Comparison of ENCODE assay signal across 28 mouse cellular contexts in genomic region chr6:35352867-35353266, GRCm38 (mm10). TPM values are rescaled to one million over a fixed set of nuclear protein-coding genes. Genes with fewer than 3 reads are reported as not detected.
DNase-seq lines count a peak whose midpoint lies in the region; ATAC-seq and TF ChIP-seq lines count a peak whose summit lies in the region.
"Had no signal": no experiment of that assay in that cellular context is flagged by ENCODE, and none has a peak within 500 bp of the region (broad histone marks: within the 10 kb centered on the region; RNA-seq: fewer than 3 reads in every experiment).

No protein-coding gene starts in this region.

- ATAC-seq in limb, embryonic 11.5 days (ENCODE audit: insufficient number of reproducible peaks, low FRiP score, low TSS enrichment, low read depth) = no peak
- no peak for ATAC-seq in forebrain, embryonic 11.5 days (replicated peaks; ENCODE audit: low FRiP score)
- ATAC-seq in liver, postnatal 0 days = no peak
- ATAC-seq: forebrain, embryonic 15.5 days; intestine, postnatal 0 days had no signal

- TF ChIP-seq CTCF in liver, postnatal 0 days (IDR thresholded peaks at IDR 0.05; ENCODE audit: low read depth) = no peak

- no peak for TF ChIP-seq EP300 in liver, postnatal 0 days (IDR thresholded peaks at IDR 0.05; ENCODE audit: low read depth)

- H3K4me2 ChIP-seq in limb, embryonic 11.5 days (ENCODE audit: low read depth, severe bottlenecking) = no peak overlapping the region
- no peak overlapping the region for H3K4me2 ChIP-seq in forebrain, embryonic 11.5 days (ENCODE audit: low read depth, low read length, severe bottlenecking)
- no peak overlapping the region for H3K4me2 ChIP-seq in liver, postnatal 0 days (ENCODE audit: low read depth, low read length)
- H3K4me2 ChIP-seq: embryonic facial prominence, embryonic 15.5 days; forebrain, embryonic 15.5 days; hindbrain, embryonic 13.5 days; lung, embryonic 15.5 days; neural tube, embryonic 15.5 days had no signal

- no peaks in the 10 kb centered on the region for H3K27me3 ChIP-seq in limb, embryonic 11.5 days (ENCODE audit: control insufficient read depth, insufficient read depth, low read length)
- H3K27me3 ChIP-seq in forebrain, embryonic 11.5 days (ENCODE audit: control insufficient read depth, insufficient read depth, low read length) = no peaks in the 10 kb centered on the region; the same call in 1 of the 2 replicates
- no peaks in the 10 kb centered on the region for H3K27me3 ChIP-seq in liver, postnatal 0 days (ENCODE audit: insufficient read depth, low read length)
- H3K27me3 ChIP-seq: embryonic facial prominence, embryonic 15.5 days; forebrain, embryonic 15.5 days; hindbrain, embryonic 13.5 days; limb, embryonic 15.5 days; liver, embryonic 15.5 days; neural tube, embryonic 15.5 days had no signal

- peaks cover 18% of the 10 kb centered on the region for H3K4me1 ChIP-seq in limb, embryonic 11.5 days (ENCODE audit: control insufficient read depth, insufficient read depth, low read length)
- H3K4me1 ChIP-seq in forebrain, embryonic 11.5 days (replicated peaks; ENCODE audit: control insufficient read depth, insufficient read depth, low read length) = peaks cover 4% of the 10 kb centered on the region; the same call in 1 of the 2 replicates
- H3K4me1 ChIP-seq in liver, postnatal 0 days (ENCODE audit: insufficient read depth) = peaks cover 4% of the 10 kb centered on the region; the same call in 1 of the 2 replicates

- H3K9ac ChIP-seq in limb, embryonic 11.5 days (ENCODE audit: low read length) = no peak overlapping the region
- no peak overlapping the region for H3K9ac ChIP-seq in forebrain, embryonic 11.5 days (ENCODE audit: low read length)
- no peak overlapping the region for H3K9ac ChIP-seq in liver, postnatal 0 days (replicated peaks)
- H3K9ac ChIP-seq: embryonic facial prominence, embryonic 15.5 days; forebrain, embryonic 15.5 days; hindbrain, embryonic 13.5 days; limb, embryonic 15.5 days; liver, embryonic 15.5 days; lung, embryonic 15.5 days; neural tube, embryonic 15.5 days had no signal

- no peak overlapping the region for H3K4me3 ChIP-seq in limb, embryonic 11.5 days (ENCODE audit: low read depth, low read length)
- H3K4me3 ChIP-seq in forebrain, embryonic 11.5 days (ENCODE audit: low read depth, low read length) = no peak overlapping the region
- no peak overlapping the region for H3K4me3 ChIP-seq in liver, postnatal 0 days (ENCODE audit: low read depth, low read length)
- H3K4me3 ChIP-seq: embryonic facial prominence, embryonic 10.5 days; embryonic facial prominence, embryonic 15.5 days; forebrain, embryonic 15.5 days; hindbrain, embryonic 13.5 days; limb, embryonic 15.5 days; liver, embryonic 15.5 days; lung, embryonic 15.5 days; neural tube, embryonic 15.5 days had no signal

- H3K9me3 ChIP-seq in limb, embryonic 11.5 days (ENCODE audit: control insufficient read depth, low read length) = no peaks in the 10 kb centered on the region
- H3K9me3 ChIP-seq in forebrain, embryonic 11.5 days (ENCODE audit: control insufficient read depth, low read length) = no peaks in the 10 kb centered on the region
- H3K9me3 ChIP-seq in liver, postnatal 0 days (ENCODE audit: low read length) = no peaks in the 10 kb centered on the region
- H3K9me3 ChIP-seq: embryonic facial prominence, embryonic 10.5 days; embryonic facial prominence, embryonic 15.5 days; forebrain, embryonic 15.5 days; hindbrain, embryonic 13.5 days; limb, embryonic 15.5 days; liver, embryonic 15.5 days; lung, embryonic 15.5 days; neural tube, embryonic 15.5 days had no signal

- H3K36me3 ChIP-seq in limb, embryonic 11.5 days (ENCODE audit: control insufficient read depth, insufficient read depth, low read length) = no peaks in the 10 kb centered on the region
- no peaks in the 10 kb centered on the region for H3K36me3 ChIP-seq in forebrain, embryonic 11.5 days (ENCODE audit: control insufficient read depth, insufficient read depth, low read length)
- H3K36me3 ChIP-seq in liver, postnatal 0 days (replicated peaks; ENCODE audit: insufficient read depth, low read length) = no peaks in the 10 kb centered on the region
- H3K36me3 ChIP-seq: embryonic facial prominence, embryonic 10.5 days; embryonic facial prominence, embryonic 15.5 days; forebrain, embryonic 15.5 days; hindbrain, embryonic 13.5 days; limb, embryonic 15.5 days; liver, embryonic 15.5 days; lung, embryonic 15.5 days; neural tube, embryonic 15.5 days had no signal

- 86% methylated on average over 8 of the region's 8 CpGs for WGBS in limb, embryonic 11.5 days
- WGBS in forebrain, embryonic 11.5 days = 88% methylated on average over 8 of the region's 8 CpGs
- WGBS in liver, postnatal 0 days (ENCODE audit: insufficient replicate concordance) = 43% methylated on average over 8 of the region's 8 CpGs

- 0 out of 2 replicates have a peak overlapping the region, but pooled peaks have one; percentile 90 for H3K27ac ChIP-seq in limb, embryonic 11.5 days (replicated peaks; ENCODE audit: low read depth, low read length)
- no peak overlapping the region for H3K27ac ChIP-seq in forebrain, embryonic 11.5 days (ENCODE audit: low read depth, low read length)
- H3K27ac ChIP-seq in liver, postnatal 0 days (ENCODE audit: low read depth) = no peak overlapping the region
- H3K27ac ChIP-seq: embryonic facial prominence, embryonic 15.5 days; forebrain, embryonic 15.5 days; hindbrain, embryonic 13.5 days; limb, embryonic 15.5 days; liver, embryonic 15.5 days; lung, embryonic 15.5 days; neural tube, embryonic 15.5 days had no signal

- peak; percentile 13 for DNase-seq in thymus, postnatal 4 days
- no peak for DNase-seq in thymus, postnatal 25 days
- peak; percentile 24 for DNase-seq in MEL-GATA-1-ER (ENCODE audit: extremely low read depth, low read depth)
- no peak for DNase-seq in limb, embryonic 11.5 days (ENCODE audit: low spot score)
- no peak for DNase-seq in forebrain, embryonic 11.5 days (ENCODE audit: low spot score)
- DNase-seq in lung, postnatal 36 days = no peak
- no peak for DNase-seq in liver, postnatal 0 days
- DNase-seq: adrenal gland, adult 2 months; adrenal gland, postnatal 36 days; cerebellum, adult 2 months; cerebellum, postnatal 14 days; heart, postnatal 14 days; kidney, adult 9 months; kidney, postnatal 10 days; midbrain, embryonic 14.5 days; retina, postnatal 1 day; right cerebral cortex, postnatal 14 days had no signal

RNA-seq across cellular contexts. Expression of gene Fam180a, which starts 26.9 kb away (rescaled TPM):
- not detected in 2 replicates for polyA plus RNA-seq in limb, embryonic 11.5 days (2014; fragmentation: Nextera tagmentation; extraction: Ambion mirVana)
- polyA plus RNA-seq in forebrain, embryonic 11.5 days (2014; fragmentation: Nextera tagmentation; extraction: Ambion mirVana) = not detected in 2 replicates
- polyA plus RNA-seq in liver, postnatal 0 days (2015; fragmentation: Nextera tagmentation; extraction: Ambion mirVana) = 0.26 and 1.1 TPM in 2 replicates
- polyA plus RNA-seq: embryonic facial prominence, embryonic 10.5 days; thymus, postnatal 0 days had no signal

RNA-seq across cellular contexts. Expression of gene Slc13a4, which starts 44.9 kb away (rescaled TPM):
- 0.13 and 0.24 TPM in 2 replicates for polyA plus RNA-seq in limb, embryonic 11.5 days (2014; fragmentation: Nextera tagmentation; extraction: Ambion mirVana)
- 0.15 and 0.32 TPM in 2 replicates for polyA plus RNA-seq in forebrain, embryonic 11.5 days (2014; fragmentation: Nextera tagmentation; extraction: Ambion mirVana)
- polyA plus RNA-seq in liver, postnatal 0 days (2015; fragmentation: Nextera tagmentation; extraction: Ambion mirVana) = 0.02 TPM in 1 of 2 replicates, not detected in the other
- polyA plus RNA-seq: small intestine, adult 2 months had no signal

Comparison
In these comparisons a context has a peak if more than half of its experiments do, and no peak if none do; other contexts are left out.
1. DNase-seq: peak in thymus, postnatal 4 days (single experiment) and MEL-GATA-1-ER (single experiment); none in thymus, postnatal 25 days (single experiment), limb, embryonic 11.5 days (single experiment), forebrain, embryonic 11.5 days (single experiment), lung, postnatal 36 days (single experiment) and liver, postnatal 0 days (single experiment).